Mouse (Mus musculus) adrenal gland (tissue): ENCODE measurements at regions not wholly inside any gene's neighbourhood (a gene's known extent, or its start where the extent isn't known, plus 50 kb on each side); places are given as distances from the start of the nearest gene placed in this dataset.

ENCODE experiments used
- intact Hi-C: fragments of 180-260 bp; cut with DNase I; formaldehyde crosslinking; loops from one replicate; pipeline ENCODE4 v1.15.1; 2025

GRCm38 (mm10) chr7:145047771-145048480 lies 108.2 kb upstream of the Ccnd1 start:
- intact Hi-C loops: no loop called here

- intact Hi-C loops: no loop called here
These were observed 105.5 kb upstream of the Ccnd1 start for GRCm38 (mm10) chr7:145045230-145045629.

GRCm38 (mm10) chr7:145043455-145044149 lies 103.9 kb upstream of the Ccnd1 start:
- intact Hi-C loops: no loop called here

GRCm38 (mm10) chr7:145040871-145041270 lies 101.1 kb upstream of the Ccnd1 start:
- intact Hi-C loops: no loop called here

- intact Hi-C loops: no loop called here
These were observed 94.7 kb upstream of the Ccnd1 start for GRCm38 (mm10) chr7:145034385-145034784.

- intact Hi-C loops: no loop called here
These were observed 91.5 kb upstream of the Ccnd1 start for GRCm38 (mm10) chr7:145031275-145031674.

- intact Hi-C loops: no loop called here
These were observed 91.0 kb upstream of the Ccnd1 start for GRCm38 (mm10) chr7:145030635-145031141.

GRCm38 (mm10) chr7:145029622-145030021 lies 89.9 kb upstream of the Ccnd1 start:
- intact Hi-C loops: loop anchor here (5.0 kb wide), 1 partner anchor 83 kb away; no protein-coding TSS in a partner anchor

- intact Hi-C loops: loop anchor here (5.0 kb wide), 1 partner anchor 83 kb away; no protein-coding TSS in a partner anchor
These were observed 89.4 kb upstream of the Ccnd1 start for GRCm38 (mm10) chr7:145029124-145029523.

GRCm38 (mm10) chr7:145027061-145027460 lies 87.3 kb upstream of the Ccnd1 start:
- intact Hi-C loops: loop anchor here (5.0 kb wide), 1 partner anchor 85 kb away; no protein-coding TSS in a partner anchor

- intact Hi-C loops: loop anchor here (5.0 kb wide), 1 partner anchor 86 kb away; no protein-coding TSS in a partner anchor
These were observed 86.2 kb upstream of the Ccnd1 start for GRCm38 (mm10) chr7:145026014-145026285.

GRCm38 (mm10) chr7:145025186-145026013 lies 85.7 kb upstream of the Ccnd1 start:
- intact Hi-C loops: loop anchor here (5.0 kb wide), 1 partner anchor 87 kb away; no protein-coding TSS in a partner anchor

GRCm38 (mm10) chr7:145024651-145025050 lies 84.9 kb upstream of the Ccnd1 start:
- intact Hi-C loops: loop anchor here (5.0 kb wide), 2 partner anchors 68 to 88 kb away; no protein-coding TSS in a partner anchor

GRCm38 (mm10) chr7:145019137-145019536 lies 79.4 kb upstream of the Ccnd1 start:
- intact Hi-C loops: no loop called here

- intact Hi-C loops: no loop called here
These were observed 78.4 kb upstream of the Ccnd1 start for GRCm38 (mm10) chr7:145018149-145018548.

- intact Hi-C loops: no loop called here
These were observed 75.8 kb upstream of the Ccnd1 start for GRCm38 (mm10) chr7:145015463-145016085.

GRCm38 (mm10) chr7:145010757-145011156 lies 71.0 kb upstream of the Ccnd1 start:
- intact Hi-C loops: no loop called here

- intact Hi-C loops: no loop called here
These were observed 70.3 kb upstream of the Ccnd1 start for GRCm38 (mm10) chr7:145010004-145010403.

GRCm38 (mm10) chr7:145008662-145009333 lies 69.1 kb upstream of the Ccnd1 start:
- intact Hi-C loops: no loop called here

GRCm38 (mm10) chr7:145007216-145007615 lies 67.5 kb upstream of the Ccnd1 start:
- intact Hi-C loops: no loop called here
